Mouse (Mus musculus) MEL (cell line): ENCODE data around the gene Gcg.

ENCODE experiments used
- CHD2 ChIP-seq: IDR thresholded peaks from 2 replicates; pipeline ENCODE4 v1.6.1; 2011; ENCODE audit warnings: low read length, improper control_type of control experiment
- CTCF ChIP-seq, 3 experiments: IDR thresholded peaks in 2 of 3; conservative IDR thresholded peaks in 1 of 3; 2 replicates each; pipeline ENCODE4 v1.5.1; 2011 to 2012; ENCODE audit warnings: low read length in 3 of 3, low read depth in 2 of 3, mild to moderate bottlenecking in 2 of 3, improper control_type of control experiment in 1 of 3, inconsistent platforms in 1 of 3, mixed read lengths in 1 of 3, moderate library complexity in 1 of 3; ENCODE audit not compliant: control insufficient read depth in 1 of 3, insufficient read depth in 1 of 3, poor library complexity in 1 of 3, severe bottlenecking in 1 of 3
- EP300 ChIP-seq, 2 experiments: IDR thresholded peaks; 2 replicates each; pipeline ENCODE4 v1.6.1; 2011; ENCODE audit warnings: improper control_type of control experiment in 2 of 2, low read length in 2 of 2, low read depth in 1 of 2, mild to moderate bottlenecking in 1 of 2
- NRF1 ChIP-seq: IDR thresholded peaks from 2 replicates; pipeline ENCODE4 v1.6.1; 2014; ENCODE audit warnings: low read depth, mild to moderate bottlenecking, inconsistent platforms, low read length, improper control_type of control experiment, moderate library complexity; ENCODE audit not compliant: poor library complexity, insufficient read depth, severe bottlenecking
- POLR2A ChIP-seq, 2 experiments: IDR thresholded peaks; 2 replicates each; pipeline ENCODE4 v1.6.1; 2011 to 2012; ENCODE audit warnings: low read length in 2 of 2, mild to moderate bottlenecking in 2 of 2, control low read depth in 1 of 2, improper control_type of control experiment in 1 of 2, low read depth in 1 of 2, moderate library complexity in 1 of 2; ENCODE audit not compliant: control insufficient read depth in 1 of 2, insufficient read depth in 1 of 2, poor library complexity in 1 of 2
- POLR2AphosphoS5 ChIP-seq: IDR thresholded peaks from 2 replicates; pipeline ENCODE4 v1.6.1; 2012; ENCODE audit warnings: low read depth, borderline replicate concordance, mild to moderate bottlenecking, inconsistent platforms, low read length, moderate library complexity, mixed read lengths
- RCOR1 ChIP-seq: IDR thresholded peaks from 2 replicates; pipeline ENCODE4 v1.6.1; 2012; ENCODE audit warnings: low read depth, mild to moderate bottlenecking, inconsistent platforms, low read length, improper control_type of control experiment
- USF2 ChIP-seq, 2 experiments: IDR thresholded peaks; 2 replicates each; pipeline ENCODE4 v1.6.1; 2011 to 2012; ENCODE audit warnings: improper control_type of control experiment in 2 of 2, low read length in 2 of 2, borderline replicate concordance in 1 of 2, inconsistent platforms in 1 of 2, low read depth in 1 of 2, mild to moderate bottlenecking in 1 of 2; ENCODE audit not compliant: insufficient read depth in 1 of 2

DNA sequence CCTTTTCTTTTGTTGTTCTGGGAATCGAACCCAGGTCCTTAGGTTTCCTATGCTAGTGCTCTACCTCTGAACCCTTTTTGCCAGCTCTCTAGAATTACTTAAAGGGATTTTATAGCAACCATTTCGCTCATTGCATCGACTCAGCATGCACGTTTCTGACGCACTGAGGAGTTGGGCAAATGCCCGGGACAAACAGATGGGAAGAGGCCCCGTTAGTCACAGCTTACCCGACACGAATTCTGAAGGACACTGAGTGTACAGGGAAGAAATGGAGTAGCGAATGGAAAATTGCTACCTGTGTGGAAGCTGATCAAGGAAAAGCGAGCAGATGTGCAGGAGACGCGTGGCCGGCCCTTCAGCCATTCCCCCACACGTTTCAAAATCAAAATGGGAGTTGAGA, 30.0 kb upstream of the Gcg start:
- TF ChIP-seq POLR2AphosphoS5 (no peak), USF2 (IDR thresholded peaks at IDR 0.05; ENCODE audit: borderline replicate concordance in 1 of 2, insufficient read depth in 1 of 2, low read depth in 1 of 2, low read length in 2 of 2) (no peak), RCOR1 (no peak), CTCF (IDR thresholded peaks at IDR 0.05 in 2 of 3, conservative IDR thresholded peaks at IDR 0.05 in 1 of 3; ENCODE audit: control insufficient read depth in 1 of 3, insufficient read depth in 1 of 3, low read depth in 2 of 3, low read length in 3 of 3, poor library complexity in 1 of 3, severe bottlenecking in 1 of 3) (no peak), EP300 (IDR thresholded peaks at IDR 0.05; ENCODE audit: low read depth in 1 of 2, low read length in 2 of 2) (no peak), NRF1 (no peak), POLR2A (IDR thresholded peaks at IDR 0.05; ENCODE audit: control insufficient read depth in 1 of 2, insufficient read depth in 1 of 2, low read depth in 1 of 2, low read length in 2 of 2, poor library complexity in 1 of 2) (no peak), CHD2 (no peak)
